Mouse (Mus musculus) T-cell, adult 2 months (primary cell): ENCODE data around the gene Wfdc12.
"Not testable (repeated sequence)": the region's sequence is repeated elsewhere in the genome, so short reads cannot be mapped to it uniquely, and the experiment has no call there.

ENCODE experiments used
- DNase-seq: peaks from one replicate; pipeline ENCODE4 v3.0.0; 2022; ENCODE audit warnings: low spot score

Wfdc12 gene

GRCm38 (mm10) chr2:164190576-164190975, at the start of gene Wfdc12:
TSS of gene Wfdc12 (minus strand) at chr2:164190608.
- no peak for DNase-seq

DNA sequence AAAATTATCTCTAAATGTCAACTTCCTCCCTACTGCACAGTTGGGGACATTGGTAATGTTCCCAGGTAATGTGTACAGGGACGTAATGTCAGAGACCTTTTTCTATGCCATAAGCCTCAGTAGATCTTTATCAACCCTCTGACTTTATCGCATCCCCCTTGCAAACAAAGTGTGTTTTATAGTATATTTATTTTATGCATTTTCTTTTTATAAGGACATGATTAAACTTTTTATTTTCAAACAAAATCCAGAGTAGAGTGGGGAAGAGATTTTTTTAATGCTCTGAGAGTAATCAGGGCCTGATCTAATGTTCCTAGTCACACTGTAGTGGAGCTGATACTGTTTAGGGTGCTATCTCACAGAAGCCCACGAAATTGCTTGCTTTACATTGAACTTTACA, 48.0 kb upstream of the Wfdc12 start, which contains the start of gene Svs2:
TSS of gene Svs2 (minus strand) at position 101 of the 400 bp plus-strand sequence.
- no peak for DNase-seq

- no peak for DNase-seq
These were observed 42.3 kb upstream of the Wfdc12 start for GRCm38 (mm10) chr2:164232671-164233070.

GRCm38 (mm10) chr2:164228361-164229070, 38.1 kb upstream of the Wfdc12 start:
- DNase-seq, result no peak

- DNase-seq, result no peak
These were observed 31.1 kb upstream of the Wfdc12 start, which contains the start of gene Wfdc15b for GRCm38 (mm10) chr2:164221522-164221921. TSS of gene Wfdc15b (minus strand) at chr2:164221660.

DNA sequence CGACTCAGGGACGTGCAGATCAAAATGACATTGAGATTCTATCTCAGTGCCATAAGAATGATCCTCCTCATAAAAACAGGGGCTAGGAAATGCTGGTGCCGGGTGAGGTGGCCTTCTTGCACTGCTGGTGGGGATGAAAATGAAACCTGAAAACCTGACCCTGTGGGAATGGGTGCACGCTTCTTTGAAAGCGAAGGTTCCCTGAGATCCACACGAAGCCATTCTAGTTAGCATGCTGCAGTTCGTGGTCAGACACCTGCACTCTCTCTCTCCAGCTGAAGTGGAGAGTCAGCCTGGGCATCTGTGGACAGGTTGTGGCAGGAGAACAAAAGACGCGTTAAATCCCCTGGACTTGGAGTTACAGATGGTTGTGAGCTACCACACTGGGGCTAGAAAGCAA, 28.9 kb upstream of the Wfdc12 start:
- no peak for DNase-seq

- DNase-seq, result no peak
These were observed 22.3 kb upstream of the Wfdc12 start for GRCm38 (mm10) chr2:164212711-164213110.

DNA sequence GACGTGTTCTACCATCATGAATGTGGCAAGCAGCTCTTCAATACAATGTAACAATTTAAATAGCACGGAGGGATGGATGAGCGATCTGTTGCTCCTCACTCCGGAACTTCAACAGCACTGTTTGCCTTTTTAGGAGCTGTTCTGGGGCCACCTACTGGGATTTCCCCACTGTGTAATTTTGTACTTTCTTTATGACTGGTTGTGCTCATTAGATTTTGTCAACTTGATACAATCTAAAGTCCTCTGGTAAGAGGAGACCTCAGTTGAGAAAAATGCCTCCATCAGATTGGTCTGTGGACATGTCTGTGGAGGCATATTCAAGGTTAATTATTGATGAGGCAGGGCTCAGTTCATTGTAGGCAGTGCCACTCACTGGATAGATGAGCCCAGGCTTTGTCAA, 20.5 kb upstream of the Wfdc12 start:
- DNase-seq, result no peak

DNA sequence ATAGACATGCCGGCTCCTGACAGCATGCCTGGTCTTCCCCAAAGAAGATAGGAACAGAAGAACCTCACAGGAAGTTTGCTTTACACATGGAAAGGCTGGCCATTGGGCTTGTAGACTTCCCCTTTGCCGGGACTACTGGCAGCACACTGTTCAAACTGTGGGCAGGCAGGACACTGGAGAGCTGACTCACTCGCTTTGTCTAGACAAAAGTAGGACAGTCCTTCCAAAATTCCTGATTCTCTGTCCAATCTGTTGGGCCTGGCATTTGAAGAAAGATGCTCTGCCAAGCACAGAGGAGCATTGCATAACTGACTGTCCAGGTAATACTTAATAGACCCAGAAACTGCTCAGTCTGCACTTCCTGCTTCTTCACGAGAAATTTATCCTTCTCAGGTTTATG, 16.3 kb upstream of the Wfdc12 start:
- no peak for DNase-seq

DNA sequence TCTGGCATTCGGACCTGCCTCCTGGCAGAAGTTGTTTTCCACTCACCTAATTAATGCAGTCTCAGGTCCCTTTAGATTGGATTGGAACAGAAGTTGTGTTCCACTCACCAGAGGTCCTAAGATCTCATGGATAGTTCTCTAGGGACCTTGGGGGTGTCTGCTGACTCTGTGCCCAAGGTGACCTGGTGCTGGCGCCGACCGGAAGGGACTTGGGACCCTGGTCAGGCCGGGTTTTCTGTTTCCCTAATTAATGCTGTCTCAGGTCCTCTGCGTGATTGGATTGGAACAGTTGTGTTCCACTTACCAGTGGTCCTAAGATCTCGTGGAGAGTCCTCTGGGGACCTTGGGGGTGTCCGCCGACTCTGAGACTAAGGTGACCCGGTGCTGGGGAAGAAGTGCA, 15.6 kb upstream of the Wfdc12 start:
- not testable (repeated sequence) for DNase-seq

- DNase-seq, result no peak
These were observed 9.4 kb upstream of the Wfdc12 start, which contains the start of gene Wfdc15a for GRCm38 (mm10) chr2:164199626-164200327. TSS of gene Wfdc15a (minus strand) at chr2:164200130.

DNA sequence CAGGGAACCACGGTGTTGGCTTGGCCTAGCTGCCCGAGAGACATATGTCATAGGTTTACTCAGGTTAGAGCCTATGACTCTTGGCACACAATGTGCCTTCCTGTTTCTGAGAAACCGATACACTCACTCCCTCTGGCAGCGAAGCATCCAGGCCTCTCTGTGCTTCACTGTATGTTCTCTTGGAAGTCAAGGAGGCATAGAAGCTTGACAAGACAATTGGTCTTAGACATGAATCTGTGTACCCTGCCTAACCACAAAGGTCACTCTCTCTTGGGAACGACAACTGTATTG, 6.2 kb upstream of the Wfdc12 start:
- no peak for DNase-seq

DNA sequence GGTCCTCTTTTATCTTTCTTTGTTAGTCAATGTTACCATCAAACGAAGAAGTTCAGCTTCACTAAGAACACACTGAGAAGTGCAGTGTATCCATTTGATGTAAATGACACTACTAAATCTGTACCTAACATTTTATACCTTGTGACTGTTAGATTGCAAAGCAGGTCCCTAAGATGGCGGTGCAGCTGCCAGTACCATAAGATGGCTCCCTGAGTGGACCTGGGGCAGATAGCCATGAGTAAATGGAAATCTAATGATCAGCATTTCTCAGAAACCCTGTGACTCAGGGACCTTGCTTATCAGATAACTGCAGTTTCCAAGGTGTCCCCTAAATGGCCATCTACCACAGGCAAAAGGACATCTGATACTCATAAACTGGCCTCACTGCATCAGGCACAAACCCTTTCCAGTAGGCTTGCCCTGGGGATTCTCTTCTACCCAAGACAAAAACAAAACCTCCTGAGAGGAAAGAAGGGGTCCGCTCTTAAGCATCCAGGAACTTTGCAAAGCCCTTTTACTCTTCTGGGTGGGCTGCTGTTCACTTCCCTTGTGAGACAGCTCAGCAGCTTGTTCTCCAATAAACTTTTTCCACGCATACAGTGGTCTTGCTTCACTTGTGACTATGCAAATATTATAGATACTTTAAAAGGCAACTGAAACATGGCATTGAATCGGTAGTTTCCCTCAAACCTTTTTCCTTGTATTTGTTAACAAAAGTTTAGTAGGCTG, 5.7 kb upstream of the Wfdc12 start:
- DNase-seq, result no peak

DNA sequence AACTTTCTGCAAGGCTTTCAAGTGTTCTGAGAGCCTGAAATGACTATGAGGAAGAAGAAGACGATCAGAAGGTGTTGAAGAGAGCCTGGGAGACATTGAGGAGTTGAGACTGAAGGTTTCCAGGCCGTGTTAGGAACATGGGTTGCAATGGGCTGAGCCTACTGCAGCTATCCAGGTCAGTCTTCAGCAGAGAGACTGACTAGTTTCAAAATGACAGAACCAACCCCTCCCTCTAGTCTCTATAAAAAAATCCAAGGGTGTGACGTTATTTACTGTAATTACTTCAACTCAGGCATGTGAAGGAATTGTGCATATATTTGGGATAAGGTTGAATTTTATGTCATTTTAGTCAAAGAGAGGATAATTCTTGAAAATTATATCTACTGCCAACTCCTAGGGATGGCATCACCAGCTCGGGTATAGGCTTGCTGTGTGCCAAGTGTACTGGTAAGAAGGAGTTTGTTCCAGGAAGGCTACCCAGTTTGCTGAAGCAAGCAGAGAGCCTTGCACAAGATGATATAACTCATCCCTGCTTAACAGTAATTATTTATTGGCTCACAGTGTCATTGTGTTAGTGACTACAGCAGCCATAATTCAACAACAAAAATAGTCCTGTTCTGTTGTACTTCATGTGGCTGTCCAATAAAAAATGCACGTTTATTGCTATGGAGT, 4.7 kb upstream of the Wfdc12 start:
- no peak for DNase-seq

- DNase-seq, result no peak
These were observed 1.9 kb upstream of the Wfdc12 start for GRCm38 (mm10) chr2:164192279-164192678.

GRCm38 (mm10) chr2:164188722-164189121, 1.7 kb downstream of the Wfdc12 start:
- no peak for DNase-seq

- no peak for DNase-seq
These were observed 6.2 kb downstream of the Wfdc12 start for GRCm38 (mm10) chr2:164184145-164184719.

- no peak for DNase-seq
These were observed 7.1 kb downstream of the Wfdc12 start for GRCm38 (mm10) chr2:164183340-164183739.

- no peak for DNase-seq
These were observed 7.6 kb downstream of the Wfdc12 start, which contains the start of gene Wfdc5 for GRCm38 (mm10) chr2:164182692-164183255. TSS of gene Wfdc5 (minus strand) at chr2:164182742.

- DNase-seq, result no peak
These were observed 9.6 kb downstream of the Wfdc12 start for GRCm38 (mm10) chr2:164180770-164181169.

GRCm38 (mm10) chr2:164180124-164180523, 10.3 kb downstream of the Wfdc12 start:
- DNase-seq, result peak; percentile 34

GRCm38 (mm10) chr2:164177831-164178230, 12.6 kb downstream of the Wfdc12 start:
- no peak for DNase-seq
